Comparison of ENCODE assay signal across 15 mouse cellular contexts in genomic region chr11:87007371-87007770, GRCm38 (mm10). TPM values are rescaled to one million over a fixed set of nuclear protein-coding genes. Genes with fewer than 3 reads are reported as not detected.
DNase-seq lines count a peak whose midpoint lies in the region; ATAC-seq and TF ChIP-seq lines count a peak whose summit lies in the region.
"Had no signal": no experiment of that assay in that cellular context is flagged by ENCODE, and none has a peak within 500 bp of the region (broad histone marks: within the 10 kb centered on the region; RNA-seq: fewer than 3 reads in every experiment).

No protein-coding gene starts in this region.

- DNase-seq in intestine, embryonic 14.5 days (ENCODE audit: low spot score), result no peak
- peak; percentile 81 for DNase-seq in midbrain, embryonic 11.5 days (ENCODE audit: low spot score, missing footprints)
- peak; percentile 90 for DNase-seq in embryonic facial prominence, embryonic 14.5 days (ENCODE audit: low spot score)
- DNase-seq in spleen, adult 12 weeks (ENCODE audit: low spot score), result no peak
- DNase-seq in ovary, postnatal 36 days (ENCODE audit: low spot score), result no peak
- DNase-seq: heart, postnatal 10 days; layer of hippocampus, postnatal 36 days; liver, postnatal 0 days; thymus, postnatal 14 days had no signal

- no peak overlapping the region for H3K4me3 ChIP-seq in intestine, embryonic 14.5 days (ENCODE audit: low read depth, low read length)
- no peak overlapping the region for H3K4me3 ChIP-seq in intestine, postnatal 0 days (ENCODE audit: low read depth, low read length)
- H3K4me3 ChIP-seq in midbrain, embryonic 11.5 days (ENCODE audit: low read depth, low read length), result no peak overlapping the region
- H3K4me3 ChIP-seq in midbrain, embryonic 16.5 days (ENCODE audit: low read depth, low read length), result no peak overlapping the region
- H3K4me3 ChIP-seq in embryonic facial prominence, embryonic 14.5 days (ENCODE audit: low read depth, low read length), result no peak overlapping the region
- no peak overlapping the region for H3K4me3 ChIP-seq in stomach, embryonic 15.5 days (replicated peaks)
- H3K4me3 ChIP-seq: neural tube, embryonic 12.5 days had no signal

- 0 out of 2 replicates have a peak overlapping the region, but pooled peaks have one; percentile 22 for H3K27ac ChIP-seq in intestine, embryonic 14.5 days (ENCODE audit: low read depth)
- no peak overlapping the region for H3K27ac ChIP-seq in intestine, postnatal 0 days (ENCODE audit: low read depth, low read length)
- no peak overlapping the region for H3K27ac ChIP-seq in midbrain, embryonic 11.5 days (ENCODE audit: low read depth, low read length)
- H3K27ac ChIP-seq in midbrain, embryonic 16.5 days (ENCODE audit: low read length), result no peak overlapping the region
- peak overlapping the region; percentile 39 for H3K27ac ChIP-seq in embryonic facial prominence, embryonic 14.5 days (replicated peaks; ENCODE audit: low read depth, low read length)
- H3K27ac ChIP-seq in stomach, embryonic 15.5 days, result 0 out of 2 replicates have a peak overlapping the region, but pooled peaks have one; percentile 36
- H3K27ac ChIP-seq: neural tube, embryonic 12.5 days had no signal

- ATAC-seq in intestine, embryonic 14.5 days (replicated peaks; ENCODE audit: low FRiP score, low TSS enrichment, low read depth), result no peak
- no peak for ATAC-seq in intestine, postnatal 0 days
- no peak for ATAC-seq in midbrain, embryonic 11.5 days (ENCODE audit: low FRiP score)
- no peak for ATAC-seq in midbrain, embryonic 16.5 days
- peak; percentile 80 for ATAC-seq in embryonic facial prominence, embryonic 14.5 days (ENCODE audit: low read depth)
- no peak; the same call in 1 of the 2 replicates for ATAC-seq in stomach, embryonic 15.5 days (ENCODE audit: insufficient read depth, low FRiP score, low read depth)
- ATAC-seq: activated CD4-positive, CD25-positive, alpha-beta regulatory T cell, adult 4 months; liver, postnatal 0 days had no signal

- no peaks in the 10 kb centered on the region for H3K36me3 ChIP-seq in intestine, embryonic 14.5 days (ENCODE audit: control insufficient read depth, insufficient read depth, low read length)
- H3K36me3 ChIP-seq in intestine, postnatal 0 days (ENCODE audit: control insufficient read depth, insufficient read depth), result no peaks in the 10 kb centered on the region
- H3K36me3 ChIP-seq in midbrain, embryonic 11.5 days (ENCODE audit: control insufficient read depth, insufficient read depth, low read length), result no peaks in the 10 kb centered on the region
- H3K36me3 ChIP-seq in midbrain, embryonic 16.5 days (ENCODE audit: control insufficient read depth, insufficient read depth, low read length), result no peaks in the 10 kb centered on the region
- H3K36me3 ChIP-seq in embryonic facial prominence, embryonic 14.5 days (ENCODE audit: control insufficient read depth, insufficient read depth, low read length), result no peaks in the 10 kb centered on the region
- no peaks in the 10 kb centered on the region for H3K36me3 ChIP-seq in stomach, embryonic 15.5 days
- H3K36me3 ChIP-seq: neural tube, embryonic 12.5 days had no signal

- no peak overlapping the region for H3K4me2 ChIP-seq in intestine, embryonic 14.5 days (ENCODE audit: low read length)
- no peak overlapping the region for H3K4me2 ChIP-seq in intestine, postnatal 0 days (replicated peaks; ENCODE audit: low read depth)
- H3K4me2 ChIP-seq in midbrain, embryonic 11.5 days, result no peak overlapping the region
- no peak overlapping the region for H3K4me2 ChIP-seq in midbrain, embryonic 16.5 days (ENCODE audit: low read length)
- H3K4me2 ChIP-seq in embryonic facial prominence, embryonic 14.5 days (ENCODE audit: low read depth, low read length), result no peak overlapping the region
- no peak overlapping the region for H3K4me2 ChIP-seq in stomach, embryonic 15.5 days
- H3K4me2 ChIP-seq: neural tube, embryonic 12.5 days had no signal

- H3K4me1 ChIP-seq in intestine, embryonic 14.5 days (replicated peaks; ENCODE audit: control insufficient read depth, insufficient read depth, low read length), result peaks cover 3% of the 10 kb centered on the region; the same call in 1 of the 2 replicates
- no peaks in the 10 kb centered on the region for H3K4me1 ChIP-seq in intestine, postnatal 0 days (replicated peaks; ENCODE audit: control insufficient read depth, insufficient read depth, low read length)
- peaks cover 2% of the 10 kb centered on the region; the same call in 1 of the 2 replicates for H3K4me1 ChIP-seq in midbrain, embryonic 11.5 days (ENCODE audit: control insufficient read depth, insufficient read depth, low read length)
- peaks cover 3% of the 10 kb centered on the region; the same call in 1 of the 2 replicates for H3K4me1 ChIP-seq in midbrain, embryonic 16.5 days (ENCODE audit: control insufficient read depth, insufficient read depth, low read length)
- peaks cover 12% of the 10 kb centered on the region for H3K4me1 ChIP-seq in embryonic facial prominence, embryonic 14.5 days (ENCODE audit: control insufficient read depth, insufficient read depth, low read length)
- no peaks in the 10 kb centered on the region for H3K4me1 ChIP-seq in stomach, embryonic 15.5 days

- 32% methylated on average over 8 of the region's 8 CpGs for WGBS in intestine, embryonic 14.5 days
- WGBS in intestine, postnatal 0 days, result 22% methylated on average over 8 of the region's 8 CpGs
- WGBS in midbrain, embryonic 11.5 days, result 45% methylated on average over 8 of the region's 8 CpGs
- 11% methylated on average over 8 of the region's 8 CpGs for WGBS in midbrain, embryonic 16.5 days
- 12% methylated on average over 8 of the region's 8 CpGs for WGBS in embryonic facial prominence, embryonic 14.5 days
- 17% methylated on average over 8 of the region's 8 CpGs for WGBS in stomach, embryonic 15.5 days

- no peak for TF ChIP-seq CTCF in intestine, postnatal 0 days (IDR thresholded peaks at IDR 0.05; ENCODE audit: low read depth)

- H3K27me3 ChIP-seq in intestine, embryonic 14.5 days (replicated peaks; ENCODE audit: control insufficient read depth, insufficient read depth, low read length), result no peaks in the 10 kb centered on the region
- no peaks in the 10 kb centered on the region for H3K27me3 ChIP-seq in intestine, postnatal 0 days (replicated peaks; ENCODE audit: control insufficient read depth, insufficient read depth, low read length)
- H3K27me3 ChIP-seq in midbrain, embryonic 11.5 days (ENCODE audit: control insufficient read depth, insufficient read depth, low read length), result no peaks in the 10 kb centered on the region
- H3K27me3 ChIP-seq in midbrain, embryonic 16.5 days (ENCODE audit: control insufficient read depth, insufficient read depth, low read depth, low read length), result no peaks in the 10 kb centered on the region
- no peaks in the 10 kb centered on the region for H3K27me3 ChIP-seq in embryonic facial prominence, embryonic 14.5 days (replicated peaks; ENCODE audit: control insufficient read depth, insufficient read depth, low read length)
- H3K27me3 ChIP-seq in stomach, embryonic 15.5 days (replicated peaks), result no peaks in the 10 kb centered on the region
- H3K27me3 ChIP-seq: CH12.LX; neural tube, embryonic 12.5 days had no signal

- no peaks in the 10 kb centered on the region for H3K9me3 ChIP-seq in intestine, embryonic 14.5 days (ENCODE audit: control insufficient read depth, low read length)
- no peaks in the 10 kb centered on the region for H3K9me3 ChIP-seq in intestine, postnatal 0 days (ENCODE audit: control insufficient read depth)
- no peaks in the 10 kb centered on the region for H3K9me3 ChIP-seq in midbrain, embryonic 11.5 days (ENCODE audit: control insufficient read depth, low read length)
- H3K9me3 ChIP-seq in midbrain, embryonic 16.5 days (replicated peaks; ENCODE audit: control insufficient read depth, low read length, poor library complexity, severe bottlenecking), result no peaks in the 10 kb centered on the region
- H3K9me3 ChIP-seq in embryonic facial prominence, embryonic 14.5 days (ENCODE audit: control insufficient read depth, low read length), result no peaks in the 10 kb centered on the region
- H3K9me3 ChIP-seq in stomach, embryonic 15.5 days, result no peaks in the 10 kb centered on the region
- H3K9me3 ChIP-seq: neural tube, embryonic 12.5 days had no signal

- H3K9ac ChIP-seq in intestine, embryonic 14.5 days (ENCODE audit: low read length), result no peak overlapping the region
- no peak overlapping the region for H3K9ac ChIP-seq in intestine, postnatal 0 days (ENCODE audit: low read depth, low read length)
- no peak overlapping the region for H3K9ac ChIP-seq in midbrain, embryonic 11.5 days (ENCODE audit: low read length)
- no peak overlapping the region for H3K9ac ChIP-seq in midbrain, embryonic 16.5 days (ENCODE audit: low read depth, low read length)
- no peak overlapping the region for H3K9ac ChIP-seq in embryonic facial prominence, embryonic 14.5 days (ENCODE audit: low read depth, low read length)
- no peak overlapping the region for H3K9ac ChIP-seq in stomach, embryonic 15.5 days
- H3K9ac ChIP-seq: liver, postnatal 0 days; neural tube, embryonic 12.5 days had no signal

RNA-seq across cellular contexts. Expression of gene Ypel2, which starts 13.9 kb away (rescaled TPM):
- polyA plus RNA-seq in intestine, embryonic 14.5 days (2014; fragmentation: Nextera tagmentation; extraction: Ambion mirVana), result 5.3 and 5.9 TPM in 2 replicates
- 4.6 and 5.9 TPM in 2 replicates for polyA plus RNA-seq in intestine, postnatal 0 days (2015; fragmentation: Nextera tagmentation; extraction: Ambion mirVana)
- polyA plus RNA-seq in midbrain, embryonic 11.5 days (2014; fragmentation: Nextera tagmentation; extraction: Ambion mirVana), result 5.4 and 6.1 TPM in 2 replicates
- polyA plus RNA-seq in midbrain, embryonic 16.5 days (2015; fragmentation: Nextera tagmentation; extraction: Ambion mirVana), result 5.7 and 6.5 TPM in 2 replicates
- 7.8 and 8.6 TPM in 2 replicates for polyA plus RNA-seq in embryonic facial prominence, embryonic 14.5 days (2014; fragmentation: Nextera tagmentation; extraction: Ambion mirVana)
- 7.7 and 10.0 TPM in 2 replicates for polyA plus RNA-seq in stomach, embryonic 15.5 days (2015; fragmentation: Nextera tagmentation; extraction: Ambion mirVana)

Comparison
In these comparisons a context has a peak if more than half of its experiments do, and no peak if none do; other contexts are left out.
1. H3K27ac ChIP-seq: peak in intestine, embryonic 14.5 days (single experiment), embryonic facial prominence, embryonic 14.5 days (single experiment) and stomach, embryonic 15.5 days (single experiment); none in intestine, postnatal 0 days (single experiment), midbrain, embryonic 11.5 days (single experiment) and midbrain, embryonic 16.5 days (single experiment).
2. DNase-seq: peak in midbrain, embryonic 11.5 days (single experiment) and embryonic facial prominence, embryonic 14.5 days (single experiment); none in intestine, embryonic 14.5 days (single experiment), spleen, adult 12 weeks (single experiment) and ovary, postnatal 36 days (single experiment).